Mouse (Mus musculus): Measurements from ENCODE around the gene Cd33. TPM values are rescaled to one million over a fixed set of nuclear protein-coding genes. Genes with fewer than 3 reads are reported as not detected.

Gene Cd33
- polyA plus RNA-seq, 1 experiment from 2014 or later, result 0.87 TPM

Other genes with a start within 250 kb of the Cd33 start
- 24.6 and 25.4 TPM in 2 replicates for gene Zfp715, start 231.1 kb downstream of the Cd33 start, polyA plus RNA-seq (2014; fragmentation: Nextera tagmentation; extraction: Ambion mirVana)
- 0.12 and 0.28 TPM in 2 replicates for gene Siglecf, start 193.1 kb downstream of the Cd33 start, polyA plus RNA-seq (2014; fragmentation: Nextera tagmentation; extraction: Ambion mirVana)
- gene Siglecg, start 136.2 kb downstream of the Cd33 start, polyA plus RNA-seq (2014; fragmentation: Nextera tagmentation; extraction: Ambion mirVana), result not detected in 2 replicates
- not detected in 2 replicates for gene Lim2, start 116.8 kb downstream of the Cd33 start, polyA plus RNA-seq (2014; fragmentation: Nextera tagmentation; extraction: Ambion mirVana)
- not detected in 2 replicates for gene Nkg7, start 107.4 kb downstream of the Cd33 start, polyA plus RNA-seq (2014; fragmentation: Nextera tagmentation; extraction: Ambion mirVana)
- gene Cldnd2, start 103.6 kb downstream of the Cd33 start, polyA plus RNA-seq (2014; fragmentation: Nextera tagmentation; extraction: Ambion mirVana), result not detected in 2 replicates
- 107 and 129 TPM in 2 replicates for gene Etfb, start 100.3 kb downstream of the Cd33 start, polyA plus RNA-seq (2014; fragmentation: Nextera tagmentation; extraction: Ambion mirVana)
- gene Gm45233, start 100.3 kb downstream of the Cd33 start, polyA plus RNA-seq (2014; fragmentation: Nextera tagmentation; extraction: Ambion mirVana), result 0.27 and 0.41 TPM in 2 replicates
- 13.6 and 15.4 TPM in 2 replicates for gene Vsig10l, start 81.3 kb downstream of the Cd33 start, polyA plus RNA-seq (2014; fragmentation: Nextera tagmentation; extraction: Ambion mirVana)
- 9.8 and 14.6 TPM in 2 replicates for gene Iglon5, start 54.4 kb downstream of the Cd33 start, polyA plus RNA-seq (2014; fragmentation: Nextera tagmentation; extraction: Ambion mirVana)
- gene 4931406B18Rik, start 38.5 kb downstream of the Cd33 start, polyA plus RNA-seq (2014; fragmentation: Nextera tagmentation; extraction: Ambion mirVana), result 0.05 TPM in 1 of 2 replicates, not detected in the other
- 7.8 and 10.7 TPM in 2 replicates for gene Zfp658, start 17.8 kb upstream of the Cd33 start, polyA plus RNA-seq (2014; fragmentation: Nextera tagmentation; extraction: Ambion mirVana)
- gene Zfp719, start 35.2 kb upstream of the Cd33 start, polyA plus RNA-seq (2014; fragmentation: Nextera tagmentation; extraction: Ambion mirVana), result 16.5 and 19.8 TPM in 2 replicates
- 0.24 and 0.44 TPM in 2 replicates for gene Zfp819, start 62.7 kb upstream of the Cd33 start, polyA plus RNA-seq (2014; fragmentation: Nextera tagmentation; extraction: Ambion mirVana)
- 0.13 and 0.20 TPM in 2 replicates for gene Ceacam18, start 90.3 kb upstream of the Cd33 start, polyA plus RNA-seq (2014; fragmentation: Nextera tagmentation; extraction: Ambion mirVana)
- 0.15 and 0.33 TPM in 2 replicates for gene Siglece, start 115.7 kb upstream of the Cd33 start, polyA plus RNA-seq (2014; fragmentation: Nextera tagmentation; extraction: Ambion mirVana)
- gene Ctu1, start 127.6 kb upstream of the Cd33 start, polyA plus RNA-seq (2014; fragmentation: Nextera tagmentation; extraction: Ambion mirVana), result 14.4 and 15.0 TPM in 2 replicates
- gene Klk14, start 146.0 kb upstream of the Cd33 start, polyA plus RNA-seq (2014; fragmentation: Nextera tagmentation; extraction: Ambion mirVana), result not detected in 2 replicates
- 0.11 TPM in 1 of 2 replicates, not detected in the other for gene Klk13, start 168.1 kb upstream of the Cd33 start, polyA plus RNA-seq (2014; fragmentation: Nextera tagmentation; extraction: Ambion mirVana)
- gene Klk12, start 224.5 kb upstream of the Cd33 start, polyA plus RNA-seq (2014; fragmentation: Nextera tagmentation; extraction: Ambion mirVana), result not detected in 2 replicates
- not detected in 2 replicates for gene Klk11, start 230.2 kb upstream of the Cd33 start, polyA plus RNA-seq (2014; fragmentation: Nextera tagmentation; extraction: Ambion mirVana)
- not detected in 2 replicates for gene Klk10, start 236.6 kb upstream of the Cd33 start, polyA plus RNA-seq (2014; fragmentation: Nextera tagmentation; extraction: Ambion mirVana)
- gene Klk9, start 247.5 kb upstream of the Cd33 start, polyA plus RNA-seq (2014; fragmentation: Nextera tagmentation; extraction: Ambion mirVana), result not detected in 2 replicates